Mouse (Mus musculus) ES-E14 (cell line): Measurements from ENCODE around the gene Far2. TPM values are rescaled to one million over a fixed set of nuclear protein-coding genes. Genes with fewer than 3 reads are reported as not detected.

Source experiments
- DNase-seq: peaks from one replicate; pipeline ENCODE4 v3.0.0-alpha.2; 2013; ENCODE audit warnings: low read depth, low spot score
- H3K27ac ChIP-seq: 2 replicates; pipeline ENCODE4 v1.5.1; 2012; ENCODE audit warnings: low read depth, mild to moderate bottlenecking, low read length, moderate library complexity, mixed read lengths; ENCODE audit not compliant: poor library complexity, insufficient read depth, severe bottlenecking
- H3K36me3 ChIP-seq: 2 replicates; pipeline ENCODE4 v1.6.1; 2012; ENCODE audit warnings: mild to moderate bottlenecking, low read length, moderate library complexity, mixed read lengths; ENCODE audit not compliant: control insufficient read depth, poor library complexity, insufficient read depth, severe bottlenecking
- H3K4me1 ChIP-seq, 2 experiments: fragments of 150-350 bp in 1 of 2; sonication (generic) in 1 of 2; 2 replicates each; pipeline ENCODE4 v1.6.1; 2012; ENCODE audit warnings: low read length in 2 of 2, mild to moderate bottlenecking in 1 of 2, mixed read lengths in 1 of 2; ENCODE audit not compliant: control insufficient read depth in 2 of 2, insufficient read depth in 2 of 2, poor library complexity in 1 of 2
- H3K4me3 ChIP-seq, 2 experiments: fragments of 150-350 bp in 1 of 2; sonication (generic) in 1 of 2; 2 replicates each; pipeline ENCODE4 v1.5.1; 2012; ENCODE audit warnings: low read length in 2 of 2, low read depth in 1 of 2, mild to moderate bottlenecking in 1 of 2, mixed read lengths in 1 of 2; ENCODE audit not compliant: insufficient read depth in 1 of 2, poor library complexity in 1 of 2, severe bottlenecking in 1 of 2
- H3K9ac ChIP-seq: 2 replicates; pipeline ENCODE4 v1.6.1; 2012; ENCODE audit warnings: low read depth, mild to moderate bottlenecking, low read length, mixed read lengths; ENCODE audit not compliant: poor library complexity, insufficient read depth, severe bottlenecking
- H3K9me3 ChIP-seq: fragments of 150-350 bp; sonication (generic); 2 replicates; pipeline ENCODE4 v1.6.1; 2012; ENCODE audit warnings: low read depth, mild to moderate bottlenecking, low read length; ENCODE audit not compliant: control insufficient read depth, insufficient read depth
- CHD2 ChIP-seq: IDR thresholded peaks from 2 replicates; pipeline ENCODE4 v1.6.1; 2014; ENCODE audit warnings: mild to moderate bottlenecking, low read depth, low read length, inconsistent platforms
- HCFC1 ChIP-seq: IDR thresholded peaks from 2 replicates; pipeline ENCODE4 v1.6.1; 2012; ENCODE audit warnings: low read length, inconsistent platforms, borderline replicate concordance; ENCODE audit not compliant: insufficient read depth
- MAFK ChIP-seq: IDR thresholded peaks from 2 replicates; pipeline ENCODE4 v1.6.1; 2014; ENCODE audit warnings: mild to moderate bottlenecking, low read depth, low read length, inconsistent platforms; ENCODE audit not compliant: insufficient read depth
- ZC3H11A ChIP-seq: IDR thresholded peaks from 2 replicates; pipeline ENCODE4 v1.6.1; 2012; ENCODE audit warnings: low read depth, mild to moderate bottlenecking, inconsistent platforms, low read length, borderline replicate concordance
- ZNF384 ChIP-seq: IDR thresholded peaks from 2 replicates; pipeline ENCODE4 v1.6.1; 2012; ENCODE audit warnings: low read depth, low read length, inconsistent platforms
- in situ Hi-C, 2 experiments: fragments of 600-800 bp; cut with MboI; formaldehyde crosslinking; loops; one replicate each; pipeline ENCODE4 v1.15.1; 2025; ENCODE audit warnings: low sequenced_read_pairs in 2 of 2, inconsistent platforms in 1 of 2; ENCODE audit not compliant: unreplicated experiment in 2 of 2
- total RNA-seq: library from RNA; depleted of rRNA; stranded (reverse); fragments of 300-350 nt; gene quantifications from 2 replicates; pipeline ENCODE4 v1.2.3, GENCODE M21; 2012

Gene Far2
- total RNA-seq, 1 experiment, result 1.5 TPM

- peak overlapping the region; percentile 14 to 59; a peak in 3 of 4 replicates for H3K4me3 ChIP-seq
- DNase-seq, result no peak
- no peaks in the 10 kb centered on the region for H3K36me3 ChIP-seq
- no peaks in the 10 kb centered on the region; a peak in 1 of 4 replicates for H3K4me1 ChIP-seq
- no peak for TF ChIP-seq MAFK
- no peak for TF ChIP-seq HCFC1
- in situ Hi-C loops, result no loop called here
- H3K27ac ChIP-seq, result no peak overlapping the region
- 0 out of 2 replicates have a peak overlapping the region, but pooled peaks have one; percentile 2 for H3K9ac ChIP-seq
- no peaks in the 10 kb centered on the region for H3K9me3 ChIP-seq
Observed at GRCm38 (mm10) chr6:148047650-148047988, 560 bp downstream of the Far2 start.

- no peak for DNase-seq
- H3K27ac ChIP-seq, result no peak overlapping the region
- no peaks in the 10 kb centered on the region for H3K36me3 ChIP-seq
- no peaks in the 10 kb centered on the region for H3K4me1 ChIP-seq
- no peak overlapping the region for H3K9ac ChIP-seq
- TF ChIP-seq MAFK, result no peak
- no peak for TF ChIP-seq CHD2
- no peak for TF ChIP-seq ZNF384
- no peak for TF ChIP-seq HCFC1
- TF ChIP-seq ZC3H11A, result no peak
- in situ Hi-C loops, result no loop called here
- peaks cover 3% of the 10 kb centered on the region; the same call in 1 of the 2 replicates for H3K9me3 ChIP-seq
- no peak overlapping the region for H3K4me3 ChIP-seq
Observed at GRCm38 (mm10) chr6:148063131-148063530, 16.1 kb downstream of the Far2 start.

DNA sequence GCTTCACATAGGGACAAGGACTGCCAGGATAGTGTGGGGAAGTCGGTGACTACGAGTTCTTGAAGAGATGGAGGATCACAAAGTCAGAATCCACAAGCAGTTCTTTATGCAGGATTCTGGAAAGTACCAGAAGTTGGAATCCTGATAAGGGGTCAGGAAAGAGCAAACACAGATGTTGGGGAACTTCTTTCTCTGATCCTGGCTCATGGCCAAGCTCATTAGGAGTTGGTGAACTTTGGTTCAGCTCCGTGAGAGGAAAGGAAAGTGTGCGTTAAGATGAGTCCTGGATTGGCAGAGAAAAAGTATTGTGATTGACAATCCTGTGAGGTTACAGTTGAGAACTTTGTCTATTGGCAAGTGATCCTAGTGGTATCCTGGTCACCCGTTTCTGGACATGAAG, 19.2 kb downstream of the Far2 start:
- Histone ChIP-seq H3K4me3 (no peak overlapping the region), H3K4me1 (no peaks in the 10 kb centered on the region), H3K9ac (no peak overlapping the region), H3K27ac (no peak overlapping the region), H3K9me3 (peaks cover 3% of the 10 kb centered on the region; the same call in 1 of the 2 replicates), H3K36me3 (no peaks in the 10 kb centered on the region)
- TF ChIP-seq MAFK (no peak), CHD2 (no peak), HCFC1 (no peak), ZNF384 (no peak), ZC3H11A (no peak)
- in situ Hi-C loops, result no loop called here
- no peak for DNase-seq

GRCm38 (mm10) chr6:148068786-148069185, 21.7 kb downstream of the Far2 start:
- H3K9ac ChIP-seq, result no peak overlapping the region
- H3K27ac ChIP-seq, result no peak overlapping the region
- no peak for TF ChIP-seq ZC3H11A
- TF ChIP-seq ZNF384, result no peak
- no peak for TF ChIP-seq CHD2
- no peak for TF ChIP-seq HCFC1
- no peak for TF ChIP-seq MAFK
- H3K4me3 ChIP-seq, result no peak overlapping the region
- DNase-seq, result no peak
- H3K36me3 ChIP-seq, result no peaks in the 10 kb centered on the region
- no peaks in the 10 kb centered on the region for H3K9me3 ChIP-seq
- in situ Hi-C loops, result no loop called here
- H3K4me1 ChIP-seq, result no peaks in the 10 kb centered on the region; a peak in 1 of 4 replicates

GRCm38 (mm10) chr6:148073599-148073998, 26.5 kb downstream of the Far2 start:
- Histone ChIP-seq H3K4me1 (peaks cover 0 to 6% of the 10 kb centered on the region in 2 experiments; a peak in 1 of 4 replicates), H3K27ac (no peak overlapping the region), H3K9ac (no peak overlapping the region), H3K4me3 (no peak overlapping the region), H3K9me3 (no peaks in the 10 kb centered on the region), H3K36me3 (no peaks in the 10 kb centered on the region)
- DNase-seq, result no peak
- TF ChIP-seq HCFC1 (no peak), CHD2 (no peak), ZNF384 (no peak), ZC3H11A (no peak), MAFK (no peak)
- in situ Hi-C loops, result no loop called here
